Mouse (Mus musculus) left cerebral cortex, adult 6 months (tissue): ENCODE data around the gene Serpinb3d. TPM values are rescaled to one million over a fixed set of nuclear protein-coding genes. Genes with fewer than 3 reads are reported as not detected.

Source experiments
- long read RNA-seq, 2 experiments: library from polyadenylated mRNA; unstranded; transcript quantifications; one replicate each; pipeline ENCODE4 v2.0.0; 2019 to 2020
- polyA plus RNA-seq: library from polyadenylated mRNA; unstranded; fragments of <200 nt; fragmentation: Nextera tagmentation; gene quantifications from 2 replicates; pipeline ENCODE4 v1.2.3, GENCODE M21; 2021

The Serpinb3d gene
- not detected in 2 replicates for polyA plus RNA-seq
- long read RNA-seq, experiment 1: 0 reads
- long read RNA-seq, experiment 2: 0 reads

GRCm38 (mm10) chr1:107083406-107083805 is at the start of gene Serpinb3d:
Gene Serpinb3d, minus strand, starts transcription at chr1:107083506.

DNA sequence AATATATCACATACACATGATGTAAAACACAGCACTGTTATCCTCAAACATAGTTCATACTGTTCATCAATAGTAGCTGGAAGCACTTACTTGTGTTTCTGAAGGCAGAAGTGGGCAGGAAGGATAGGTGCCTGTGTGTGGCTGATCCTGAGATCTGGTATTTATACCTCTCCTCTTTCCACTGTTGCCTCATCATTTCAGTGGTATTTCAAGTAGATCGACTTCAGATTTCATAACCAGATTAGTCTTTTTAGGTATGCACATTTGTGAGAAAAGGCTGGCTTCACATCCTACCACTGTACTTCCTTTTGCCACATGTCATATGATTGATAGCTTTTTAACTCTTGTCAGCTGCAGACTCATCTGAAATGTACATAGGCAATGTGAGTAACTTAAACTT is 31.1 kb downstream of the Serpinb3d start, which contains the start of gene Serpinb3a:
TSS of gene Serpinb3a (minus strand) at position 101 of the 400 bp plus-strand sequence.

Other genes starting within 250 kb of the Serpinb3d start
- 0.09 TPM in 1 of 2 replicates, not detected in the other for gene Serpinb5, start 222.3 kb downstream of the Serpinb3d start, polyA plus RNA-seq
- not detected in 2 replicates for gene Serpinb12, start 149.1 kb downstream of the Serpinb3d start, polyA plus RNA-seq
- not detected in 2 replicates for gene Serpinb13, start 102.5 kb downstream of the Serpinb3d start, polyA plus RNA-seq
- gene Serpinb3a, start 31.2 kb downstream of the Serpinb3d start, polyA plus RNA-seq: not detected in 2 replicates
- gene Serpinb3b, start 194.9 kb upstream of the Serpinb3d start, polyA plus RNA-seq: not detected in 2 replicates
- not detected in 2 replicates for gene Serpinb3c, start 194.9 kb upstream of the Serpinb3d start, polyA plus RNA-seq